Mouse (Mus musculus) kidney, adult 11 months (tissue): ENCODE results near the gene Bclaf3.

Experiments used
- DNase-seq: peaks from one replicate; pipeline ENCODE4 v3.0.0; 2022

Bclaf3 gene

GRCm38 (mm10) chrX:159627588-159628566, 101.4 kb downstream of the Bclaf3 start:
- DNase-seq, result peak; percentile 4

- DNase-seq, result no peak
Measured at GRCm38 (mm10) chrX:159628629-159629028, 102.1 kb downstream of the Bclaf3 start.

GRCm38 (mm10) chrX:159629203-159629602, 102.7 kb downstream of the Bclaf3 start:
- DNase-seq, result no peak

- no peak for DNase-seq
Measured at GRCm38 (mm10) chrX:159638500-159639227, 112.2 kb downstream of the Bclaf3 start.

GRCm38 (mm10) chrX:159639991-159640390, 113.5 kb downstream of the Bclaf3 start:
- DNase-seq, result no peak
